ENCODE assay signal across 7 mouse cellular contexts in the genomic region with DNA sequence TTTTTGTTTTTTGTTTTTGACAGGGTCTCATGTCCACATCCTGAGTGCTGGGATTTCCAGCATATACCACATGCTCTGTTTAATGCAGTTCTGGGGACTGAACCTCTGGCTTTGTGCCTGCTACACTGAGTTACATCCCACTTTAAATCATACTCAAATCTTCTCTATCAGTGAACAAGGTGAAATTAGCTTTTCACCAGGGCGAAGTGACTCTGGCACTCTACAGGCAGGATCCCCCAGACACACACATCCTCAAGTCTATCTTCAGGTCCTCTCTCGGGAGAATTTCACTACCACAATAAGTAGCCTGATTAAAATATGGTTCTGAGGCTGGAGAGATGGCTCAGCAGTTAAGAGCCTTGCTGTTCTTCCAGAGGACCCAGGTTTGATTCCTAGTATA. TPM values are rescaled to one million over a fixed set of nuclear protein-coding genes. Genes with fewer than 3 reads are reported as not detected.
DNase-seq lines count a peak whose midpoint lies in the region; ATAC-seq and TF ChIP-seq lines count a peak whose summit lies in the region.

No protein-coding gene starts in this region.

- WGBS in lung, embryonic 14.5 days: 70% methylated on average over 2 of the region's 2 CpGs
- 87% methylated on average over 2 of the region's 2 CpGs for WGBS in forebrain, embryonic 10.5 days
- 81% methylated on average over 2 of the region's 2 CpGs for WGBS in limb, embryonic 12.5 days
- 70% methylated on average over 2 of the region's 2 CpGs for WGBS in stomach, embryonic 15.5 days

- peak overlapping the region; percentile 84 for H3K4me3 ChIP-seq in lung, embryonic 14.5 days (ENCODE audit: low read depth, low read length)
- peak overlapping the region; percentile 99 for H3K4me3 ChIP-seq in forebrain, embryonic 10.5 days
- peak overlapping the region; percentile 99 for H3K4me3 ChIP-seq in limb, embryonic 12.5 days (replicated peaks)
- H3K4me3 ChIP-seq in stomach, embryonic 15.5 days (replicated peaks): peak overlapping the region; percentile 81

- peaks cover 22% of the 10 kb centered on the region for H3K36me3 ChIP-seq in lung, embryonic 14.5 days (ENCODE audit: insufficient read depth)
- H3K36me3 ChIP-seq in forebrain, embryonic 10.5 days (replicated peaks): peaks cover 56% of the 10 kb centered on the region
- H3K36me3 ChIP-seq in limb, embryonic 12.5 days: peaks cover 51% of the 10 kb centered on the region
- peaks cover 19% of the 10 kb centered on the region for H3K36me3 ChIP-seq in stomach, embryonic 15.5 days

- no peak for TF ChIP-seq CTCF in lung, embryonic 14.5 days (IDR thresholded peaks at IDR 0.05; ENCODE audit: low read depth)

- H3K4me1 ChIP-seq in lung, embryonic 14.5 days (ENCODE audit: insufficient read depth): peaks cover 11% of the 10 kb centered on the region
- peaks cover 38% of the 10 kb centered on the region for H3K4me1 ChIP-seq in forebrain, embryonic 10.5 days
- peaks cover 27% of the 10 kb centered on the region for H3K4me1 ChIP-seq in limb, embryonic 12.5 days (replicated peaks)
- peaks cover 28% of the 10 kb centered on the region for H3K4me1 ChIP-seq in stomach, embryonic 15.5 days

- no peak for ATAC-seq in lung, embryonic 14.5 days (ENCODE audit: insufficient read depth)
- no peak for ATAC-seq in limb, embryonic 12.5 days (ENCODE audit: insufficient number of reproducible peaks, insufficient read depth, low FRiP score, low TSS enrichment, low read depth)
- no peak for ATAC-seq in stomach, embryonic 15.5 days (ENCODE audit: insufficient read depth, low FRiP score, low read depth)
- ATAC-seq in inflammation-experienced regulatory T-cells, adult 6 months: no peak

- no peaks in the 10 kb centered on the region for H3K27me3 ChIP-seq in lung, embryonic 14.5 days (ENCODE audit: insufficient read depth, low read length)
- H3K27me3 ChIP-seq in forebrain, embryonic 10.5 days (ENCODE audit: poor library complexity, severe bottlenecking): no peaks in the 10 kb centered on the region
- no peaks in the 10 kb centered on the region for H3K27me3 ChIP-seq in limb, embryonic 12.5 days
- no peaks in the 10 kb centered on the region for H3K27me3 ChIP-seq in stomach, embryonic 15.5 days (replicated peaks)

- peak overlapping the region; percentile 71 for H3K4me2 ChIP-seq in lung, embryonic 14.5 days
- peak overlapping the region; percentile 80 for H3K4me2 ChIP-seq in limb, embryonic 12.5 days
- peak overlapping the region; percentile 76 for H3K4me2 ChIP-seq in stomach, embryonic 15.5 days

- no peaks in the 10 kb centered on the region for H3K9me3 ChIP-seq in lung, embryonic 14.5 days (ENCODE audit: low read depth, low read length)
- peaks cover 7% of the 10 kb centered on the region for H3K9me3 ChIP-seq in forebrain, embryonic 10.5 days
- peaks cover 7% of the 10 kb centered on the region for H3K9me3 ChIP-seq in limb, embryonic 12.5 days
- no peaks in the 10 kb centered on the region for H3K9me3 ChIP-seq in stomach, embryonic 15.5 days

- DNase-seq in lung, embryonic 14.5 days: no peak
- DNase-seq in lung, postnatal 36 days: no peak
- DNase-seq in forebrain, embryonic 10.5 days (ENCODE audit: extremely low spot score, low spot score): no peak
- DNase-seq in embryo, embryonic 10.5 days (ENCODE audit: low spot score): no peak

- H3K27ac ChIP-seq in lung, embryonic 14.5 days (ENCODE audit: low read depth): no peak overlapping the region
- H3K27ac ChIP-seq in forebrain, embryonic 10.5 days: peak overlapping the region; percentile 91; the same call in 1 of the 2 replicates
- H3K27ac ChIP-seq in limb, embryonic 12.5 days: no peak overlapping the region
- H3K27ac ChIP-seq in stomach, embryonic 15.5 days: no peak overlapping the region

- peak overlapping the region; percentile 84 for H3K9ac ChIP-seq in lung, embryonic 14.5 days
- peak overlapping the region; percentile 94 for H3K9ac ChIP-seq in limb, embryonic 12.5 days (replicated peaks)
- peak overlapping the region; percentile 81 for H3K9ac ChIP-seq in stomach, embryonic 15.5 days

RNA-seq across cellular contexts. Expression of gene Cox14, which starts 1.1 kb away (rescaled TPM):
- polyA plus RNA-seq in lung, embryonic 14.5 days (2014; fragmentation: Nextera tagmentation; extraction: Ambion mirVana): 135 and 145 TPM in 2 replicates
- 140 and 146 TPM in 2 replicates for polyA plus RNA-seq in forebrain, embryonic 10.5 days (2016; fragmentation: Nextera tagmentation; extraction: Ambion mirVana)
- 145 and 146 TPM in 2 replicates for polyA plus RNA-seq in limb, embryonic 12.5 days (2016; fragmentation: Nextera tagmentation; extraction: Ambion mirVana)
- 156 and 220 TPM in 2 replicates for polyA plus RNA-seq in stomach, embryonic 15.5 days (2015; fragmentation: Nextera tagmentation; extraction: Ambion mirVana)
- 100 to 1,000 TPM; 133 to 168 (median 166) TPM for polyA plus RNA-seq in inflammation-experienced regulatory T-cells, adult 6 months (2017; shearing (Covaris generic))

RNA-seq across cellular contexts. Expression of gene Gpd1, which starts 9.2 kb away (rescaled TPM):
- 0.31 and 0.58 TPM in 2 replicates for polyA plus RNA-seq in lung, embryonic 14.5 days (2014; fragmentation: Nextera tagmentation; extraction: Ambion mirVana)
- polyA plus RNA-seq in forebrain, embryonic 10.5 days (2016; fragmentation: Nextera tagmentation; extraction: Ambion mirVana): 0.38 and 0.54 TPM in 2 replicates
- 0.51 and 0.58 TPM in 2 replicates for polyA plus RNA-seq in limb, embryonic 12.5 days (2016; fragmentation: Nextera tagmentation; extraction: Ambion mirVana)
- polyA plus RNA-seq in stomach, embryonic 15.5 days (2015; fragmentation: Nextera tagmentation; extraction: Ambion mirVana): 4.8 and 5.3 TPM in 2 replicates
- polyA plus RNA-seq in inflammation-experienced regulatory T-cells, adult 6 months (2017; shearing (Covaris generic)): under 1 TPM in 2 of 3 experiments, not detected in 1; 0.24 to 0.39 TPM

RNA-seq across cellular contexts. Expression of gene Gm17349, which starts 21.3 kb away (rescaled TPM):
- polyA plus RNA-seq in lung, embryonic 14.5 days (2014; fragmentation: Nextera tagmentation; extraction: Ambion mirVana): not detected in 2 replicates
- not detected in 2 replicates for polyA plus RNA-seq in forebrain, embryonic 10.5 days (2016; fragmentation: Nextera tagmentation; extraction: Ambion mirVana)
- not detected in 2 replicates for polyA plus RNA-seq in limb, embryonic 12.5 days (2016; fragmentation: Nextera tagmentation; extraction: Ambion mirVana)
- not detected in 2 replicates for polyA plus RNA-seq in stomach, embryonic 15.5 days (2015; fragmentation: Nextera tagmentation; extraction: Ambion mirVana)
- not detected for polyA plus RNA-seq in inflammation-experienced regulatory T-cells, adult 6 months (2017; shearing (Covaris generic))

RNA-seq across cellular contexts. Expression of gene Smarcd1, which starts 24.6 kb away (rescaled TPM):
- polyA plus RNA-seq in lung, embryonic 14.5 days (2014; fragmentation: Nextera tagmentation; extraction: Ambion mirVana): 52.5 and 63.5 TPM in 2 replicates
- 91.5 TPM in 2 replicates for polyA plus RNA-seq in forebrain, embryonic 10.5 days (2016; fragmentation: Nextera tagmentation; extraction: Ambion mirVana)
- polyA plus RNA-seq in limb, embryonic 12.5 days (2016; fragmentation: Nextera tagmentation; extraction: Ambion mirVana): 71.3 and 74.9 TPM in 2 replicates
- polyA plus RNA-seq in stomach, embryonic 15.5 days (2015; fragmentation: Nextera tagmentation; extraction: Ambion mirVana): 24.1 and 27.0 TPM in 2 replicates
- 10 to 100 TPM in 2 of 3 experiments, 1 to 10 TPM in 1; 8.4 to 15.5 (median 10.5) TPM for polyA plus RNA-seq in inflammation-experienced regulatory T-cells, adult 6 months (2017; shearing (Covaris generic))

RNA-seq across cellular contexts. Expression of gene Cers5, which starts 46.1 kb away (rescaled TPM):
- polyA plus RNA-seq in lung, embryonic 14.5 days (2014; fragmentation: Nextera tagmentation; extraction: Ambion mirVana): 76.6 and 78.8 TPM in 2 replicates
- 57.6 and 59.5 TPM in 2 replicates for polyA plus RNA-seq in forebrain, embryonic 10.5 days (2016; fragmentation: Nextera tagmentation; extraction: Ambion mirVana)
- polyA plus RNA-seq in limb, embryonic 12.5 days (2016; fragmentation: Nextera tagmentation; extraction: Ambion mirVana): 73.3 and 78.0 TPM in 2 replicates
- polyA plus RNA-seq in stomach, embryonic 15.5 days (2015; fragmentation: Nextera tagmentation; extraction: Ambion mirVana): 56.1 and 57.3 TPM in 2 replicates
- polyA plus RNA-seq in inflammation-experienced regulatory T-cells, adult 6 months (2017; shearing (Covaris generic)): 10 to 100 TPM; 49.5 to 66.7 (median 56.5) TPM
